Mouse (Mus musculus) ES-E14 (cell line): Measurements from ENCODE around the gene Rpl11.

Experiments used
- HCFC1 ChIP-seq: IDR thresholded peaks from 2 replicates; pipeline ENCODE4 v1.6.1; 2012; ENCODE audit warnings: low read length, inconsistent platforms, borderline replicate concordance; ENCODE audit not compliant: insufficient read depth
- MAFK ChIP-seq: IDR thresholded peaks from 2 replicates; pipeline ENCODE4 v1.6.1; 2014; ENCODE audit warnings: mild to moderate bottlenecking, low read depth, low read length, inconsistent platforms; ENCODE audit not compliant: insufficient read depth

GRCm38 (mm10) chr4:136057916-136058315, 4.7 kb upstream of the Rpl11 start:
- TF ChIP-seq MAFK: no peak
- no peak for TF ChIP-seq HCFC1
